Comparison of ENCODE assay signal across 7 mouse cellular contexts in the genomic region with DNA sequence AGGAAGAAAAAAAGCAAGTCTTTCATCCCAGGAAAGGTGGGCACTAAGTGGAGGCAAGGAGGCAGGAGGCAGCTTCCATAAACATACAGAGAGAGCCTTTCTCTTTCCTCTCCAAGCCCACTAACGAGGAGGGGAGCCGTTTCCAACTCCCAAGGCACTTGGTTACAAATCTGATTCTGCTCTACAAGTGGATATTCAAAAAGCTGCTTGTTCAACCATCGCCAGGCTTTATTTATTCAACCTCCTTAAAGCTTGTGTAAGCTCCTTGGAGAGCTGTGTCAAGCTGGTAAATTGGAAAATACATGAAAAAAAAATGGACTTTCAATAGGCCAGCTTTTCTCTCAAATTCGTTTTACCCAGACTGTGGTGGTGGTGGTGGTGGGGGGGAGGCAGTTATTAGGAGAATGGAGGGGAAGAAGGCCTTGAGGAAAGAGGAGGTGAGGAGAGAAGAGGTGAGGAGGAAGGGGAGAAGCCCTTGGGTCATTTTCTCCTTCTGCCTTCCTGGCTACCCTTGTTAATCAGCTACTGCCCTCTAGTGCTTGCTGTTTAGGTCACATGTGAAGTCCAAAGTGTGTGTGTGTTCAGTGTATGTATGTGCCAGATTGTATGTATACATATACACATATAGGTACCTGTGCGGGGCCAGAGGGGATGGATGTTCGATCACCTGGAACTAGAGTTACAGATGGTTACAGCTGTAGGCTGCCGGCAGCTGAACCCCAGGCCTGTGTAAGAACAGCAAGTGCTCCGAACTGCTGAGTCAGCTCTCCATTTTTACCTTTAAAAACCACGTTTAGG. TPM values are rescaled to one million over a fixed set of nuclear protein-coding genes. Genes with fewer than 3 reads are reported as not detected.
DNase-seq lines count a peak whose midpoint lies in the region; ATAC-seq and TF ChIP-seq lines count a peak whose summit lies in the region.

No protein-coding gene starts in this region.

- ATAC-seq in heart, postnatal 0 days (ENCODE audit: insufficient read depth, low read depth): peak; percentile 55
- peak; percentile 76 for ATAC-seq in midbrain, embryonic 13.5 days

- H3K27me3 ChIP-seq in heart, postnatal 0 days (ENCODE audit: control insufficient read depth, insufficient read depth, low read length): no peaks in the 10 kb centered on the region
- H3K27me3 ChIP-seq in midbrain, embryonic 13.5 days: no peaks in the 10 kb centered on the region

- TF ChIP-seq EP300 in heart, postnatal 0 days (IDR thresholded peaks at IDR 0.05; ENCODE audit: low read depth): no peak

- H3K27ac ChIP-seq in heart, postnatal 0 days (ENCODE audit: low read depth): no peak overlapping the region
- H3K27ac ChIP-seq in midbrain, embryonic 13.5 days: no peak overlapping the region

- no peak overlapping the region for H3K4me2 ChIP-seq in heart, postnatal 0 days (ENCODE audit: low read depth, low read length)
- H3K4me2 ChIP-seq in midbrain, embryonic 13.5 days (replicated peaks): no peak overlapping the region

- TF ChIP-seq CTCF in heart, postnatal 0 days (IDR thresholded peaks at IDR 0.05; ENCODE audit: low read depth): peak; percentile 91

- H3K4me1 ChIP-seq in heart, postnatal 0 days (ENCODE audit: control insufficient read depth, insufficient read depth): 0 out of 2 replicates have a peak, but pooled peaks cover 5% of the 10 kb centered on the region
- no peaks in the 10 kb centered on the region for H3K4me1 ChIP-seq in midbrain, embryonic 13.5 days (replicated peaks)

- WGBS in heart, postnatal 0 days: 58% methylated on average over 9 of the region's 9 CpGs
- 56% methylated on average over 9 of the region's 9 CpGs for WGBS in midbrain, embryonic 13.5 days

- H3K36me3 ChIP-seq in heart, postnatal 0 days (replicated peaks; ENCODE audit: control insufficient read depth, insufficient read depth, low read length): peaks cover 4% of the 10 kb centered on the region; the same call in 1 of the 2 replicates
- H3K36me3 ChIP-seq in midbrain, embryonic 13.5 days: no peaks in the 10 kb centered on the region

- H3K9ac ChIP-seq in heart, postnatal 0 days (replicated peaks; ENCODE audit: low read depth, low read length): no peak overlapping the region
- H3K9ac ChIP-seq in midbrain, embryonic 13.5 days (replicated peaks): no peak overlapping the region

- H3K4me3 ChIP-seq in heart, postnatal 0 days (ENCODE audit: low read depth, low read length): no peak overlapping the region
- no peak overlapping the region for H3K4me3 ChIP-seq in midbrain, embryonic 13.5 days (replicated peaks)

- no peaks in the 10 kb centered on the region for H3K9me3 ChIP-seq in heart, postnatal 0 days (replicated peaks; ENCODE audit: control insufficient read depth, low read length)
- H3K9me3 ChIP-seq in midbrain, embryonic 13.5 days: no peaks in the 10 kb centered on the region

- DNase-seq in thymus, postnatal 14 days: peak; percentile 22
- no peak for DNase-seq in thymus, postnatal 36 days
- DNase-seq in brain, adult 2 months (ENCODE audit: low read depth, low spot score): peak; percentile 67
- DNase-seq in heart, postnatal 0 days (ENCODE audit: low spot score): peak; percentile 73
- peak; percentile 59 to 75 for DNase-seq in kidney, postnatal 25 days
- no peak for DNase-seq in testis, postnatal 14 days (ENCODE audit: low spot score)

RNA-seq across cellular contexts. Expression of gene Mansc1, which starts 25.1 kb away (rescaled TPM):
- 8.8 and 17.0 TPM in 2 replicates for total RNA-seq in heart, postnatal 0 days (2014; rRNA removed; ENCODE audit: low replicate concordance)
- polyA plus RNA-seq in heart, postnatal 0 days (2015; fragmentation: Nextera tagmentation; extraction: Ambion mirVana): 7.3 and 7.4 TPM in 2 replicates
- polyA plus RNA-seq in midbrain, embryonic 13.5 days (2015; fragmentation: Nextera tagmentation; extraction: Ambion mirVana): 0.92 and 1.1 TPM in 2 replicates

RNA-seq across cellular contexts. Expression of gene Borcs5, which starts 32.2 kb away (rescaled TPM):
- 22.6 and 27.9 TPM in 2 replicates for total RNA-seq in heart, postnatal 0 days (2014; rRNA removed; ENCODE audit: low replicate concordance)
- polyA plus RNA-seq in heart, postnatal 0 days (2015; fragmentation: Nextera tagmentation; extraction: Ambion mirVana): 18.6 and 19.2 TPM in 2 replicates
- polyA plus RNA-seq in midbrain, embryonic 13.5 days (2015; fragmentation: Nextera tagmentation; extraction: Ambion mirVana): 46.9 and 48.6 TPM in 2 replicates

RNA-seq across cellular contexts. Expression of gene Lrp6, which starts 40.4 kb away (rescaled TPM):
- 26.6 and 27.1 TPM in 2 replicates for total RNA-seq in heart, postnatal 0 days (2014; rRNA removed; ENCODE audit: low replicate concordance)
- 15.8 and 15.9 TPM in 2 replicates for polyA plus RNA-seq in heart, postnatal 0 days (2015; fragmentation: Nextera tagmentation; extraction: Ambion mirVana)
- polyA plus RNA-seq in midbrain, embryonic 13.5 days (2015; fragmentation: Nextera tagmentation; extraction: Ambion mirVana): 23.6 and 24.3 TPM in 2 replicates

Comparison
In these comparisons a context has a peak if more than half of its experiments do, and no peak if none do; other contexts are left out.
1. DNase-seq: peak in thymus, postnatal 14 days (single experiment), brain, adult 2 months (single experiment), heart, postnatal 0 days (single experiment) and kidney, postnatal 25 days (2 of 2); none in thymus, postnatal 36 days (0 of 2) and testis, postnatal 14 days (single experiment).